Mouse (Mus musculus) stomach, embryonic 15.5 days (tissue): ENCODE measurements at regions not wholly inside any gene's neighbourhood (a gene's known extent, or its start where the extent isn't known, plus 50 kb on each side); places are given as distances from the start of the nearest gene placed in this dataset.
"Not testable (repeated sequence)": the region's sequence is repeated elsewhere in the genome, so short reads cannot be mapped to it uniquely, and the experiment has no call there.

Experiments used
- ATAC-seq: fragments of 200-750 bp; cut with Nextera tagmentation; 2 replicates; pipeline ENCODE4 v1.8.0; 2017; ENCODE audit warnings: low read depth, moderate number of reproducible peaks, moderate TSS enrichment; ENCODE audit not compliant: insufficient read depth, low FRiP score
- H3K27ac ChIP-seq: fragments of 300-500 bp; sonication (generic); 2 replicates; pipeline ENCODE4 v1.5.1; 2015; ENCODE audit warnings: mild to moderate bottlenecking, inconsistent platforms
- H3K27me3 ChIP-seq: fragments of 300-500 bp; sonication (generic); replicated peaks from 2 replicates; pipeline ENCODE4 v1.6.1; 2015; ENCODE audit warnings: inconsistent platforms
- H3K36me3 ChIP-seq: fragments of 300-500 bp; sonication (generic); 2 replicates; pipeline ENCODE4 v1.6.1; 2015; ENCODE audit warnings: inconsistent platforms
- H3K4me1 ChIP-seq: fragments of 300-500 bp; sonication (generic); 2 replicates; pipeline ENCODE4 v1.6.1; 2015; ENCODE audit warnings: inconsistent platforms
- H3K4me2 ChIP-seq: fragments of 300-500 bp; sonication (generic); 2 replicates; pipeline ENCODE4 v1.6.1; 2015; ENCODE audit warnings: mild to moderate bottlenecking, inconsistent platforms
- H3K4me3 ChIP-seq: fragments of 300-500 bp; sonication (generic); replicated peaks from 2 replicates; pipeline ENCODE4 v1.5.1; 2015; ENCODE audit warnings: inconsistent platforms
- H3K9ac ChIP-seq: fragments of 300-500 bp; sonication (generic); 2 replicates; pipeline ENCODE4 v1.6.1; 2015; ENCODE audit warnings: inconsistent platforms
- H3K9me3 ChIP-seq: fragments of 300-500 bp; sonication (generic); 2 replicates; pipeline ENCODE4 v1.6.1; 2016; ENCODE audit warnings: inconsistent platforms
- WGBS: fragments of 180-500 bp; shearing (Covaris S2); methylation state at CpG from one replicate; pipeline ENCODE4 v1.1.7; 2015; 5-methylcytosine and 5-hydroxymethylcytosine counted together

GRCm38 (mm10) chr16:31568316-31568715, 94.9 kb upstream of the Dlg1 start:
- no peak for ATAC-seq
- H3K27ac ChIP-seq: no peak overlapping the region
- no peak overlapping the region for H3K4me3 ChIP-seq
- H3K4me1 ChIP-seq: no peaks in the 10 kb centered on the region
- no peaks in the 10 kb centered on the region for H3K9me3 ChIP-seq
- H3K9ac ChIP-seq: no peak overlapping the region
- H3K4me2 ChIP-seq: no peak overlapping the region
- no peaks in the 10 kb centered on the region for H3K27me3 ChIP-seq
- 87% methylated on average over 6 of the region's 6 CpGs for WGBS
- H3K36me3 ChIP-seq: no peaks in the 10 kb centered on the region

- 76% methylated on average over 6 of the region's 6 CpGs for WGBS
- no peak overlapping the region for H3K4me2 ChIP-seq
- no peak overlapping the region for H3K9ac ChIP-seq
- no peaks in the 10 kb centered on the region for H3K36me3 ChIP-seq
- H3K27me3 ChIP-seq: no peaks in the 10 kb centered on the region
- no peaks in the 10 kb centered on the region for H3K4me1 ChIP-seq
- H3K9me3 ChIP-seq: no peaks in the 10 kb centered on the region
- ATAC-seq: no peak
- no peak overlapping the region for H3K27ac ChIP-seq
- H3K4me3 ChIP-seq: no peak overlapping the region
Measured at GRCm38 (mm10) chr16:31569871-31570270, 93.4 kb upstream of the Dlg1 start.

DNA sequence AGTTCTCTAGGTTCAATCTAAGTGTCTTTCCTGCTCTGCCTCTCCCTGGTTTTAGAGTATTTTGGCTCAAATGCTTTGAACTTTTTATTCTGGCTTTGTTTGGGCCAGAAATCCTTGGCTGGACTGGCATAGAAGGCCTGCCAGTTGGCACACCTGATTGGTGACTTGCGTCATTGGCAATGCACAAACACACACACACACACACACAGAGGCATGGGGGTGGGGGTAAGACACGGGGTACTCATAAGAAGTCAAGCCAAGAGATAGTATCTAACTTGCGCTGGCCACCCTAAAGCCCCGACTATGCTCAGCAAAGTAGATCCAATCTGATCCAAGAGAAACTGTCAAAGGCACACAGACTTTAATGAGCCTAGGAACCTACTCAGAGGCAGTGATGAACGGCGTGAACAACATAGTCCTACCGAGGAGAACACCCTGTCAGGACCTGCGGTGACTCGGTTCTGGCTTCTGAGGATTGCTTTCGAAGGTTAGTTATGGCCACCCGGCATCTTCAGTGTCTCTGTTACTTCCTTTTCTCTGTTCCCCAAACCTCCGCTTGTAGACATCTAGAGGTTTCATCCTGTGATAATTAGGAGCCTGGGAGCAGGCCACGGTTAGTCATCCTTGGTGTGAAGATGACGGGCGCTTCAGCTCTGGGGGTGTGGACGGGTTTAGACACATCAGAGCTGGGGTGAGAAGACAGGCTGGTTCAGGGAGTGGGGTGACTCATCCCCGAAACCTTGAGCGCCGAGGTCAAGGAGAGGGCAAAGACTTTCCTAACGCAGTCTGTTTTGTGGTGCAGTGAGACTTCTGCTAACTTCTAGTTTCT, 92.7 kb upstream of the Dlg1 start:
- H3K9ac ChIP-seq: no peak overlapping the region
- no peaks in the 10 kb centered on the region for H3K4me1 ChIP-seq
- no peaks in the 10 kb centered on the region for H3K9me3 ChIP-seq
- no peak overlapping the region for H3K4me2 ChIP-seq
- no peaks in the 10 kb centered on the region for H3K36me3 ChIP-seq
- WGBS: 83% methylated on average over 20 of the region's 20 CpGs
- ATAC-seq: no peak
- no peaks in the 10 kb centered on the region for H3K27me3 ChIP-seq
- H3K4me3 ChIP-seq: no peak overlapping the region
- no peak overlapping the region for H3K27ac ChIP-seq

DNA sequence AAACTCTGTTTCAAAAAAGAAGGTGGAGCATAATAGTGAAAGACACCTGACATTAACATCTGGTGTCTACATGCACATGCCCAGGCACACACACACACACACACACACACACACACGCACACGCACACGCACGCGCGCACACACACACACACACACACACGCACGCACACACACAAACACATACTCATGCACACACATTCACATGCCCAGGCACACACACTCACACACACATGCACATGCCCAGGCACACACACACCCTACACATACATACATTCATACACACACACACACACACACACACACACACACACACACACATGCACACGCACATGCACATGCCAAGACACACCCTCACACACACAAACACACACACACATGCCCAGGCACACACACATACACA, 89.4 kb upstream of the Dlg1 start:
- H3K27ac ChIP-seq, H3K9me3 ChIP-seq, H3K36me3 ChIP-seq, H3K4me1 ChIP-seq, ATAC-seq, H3K4me3 ChIP-seq, H3K9ac ChIP-seq, H3K4me2 ChIP-seq, H3K27me3 ChIP-seq: not testable (repeated sequence)
- 94% methylated on average over 9 of the region's 9 CpGs for WGBS

GRCm38 (mm10) chr16:31575646-31576045, 87.6 kb upstream of the Dlg1 start:
- 0 out of 2 replicates have a peak, but pooled peaks have one; percentile 35 for ATAC-seq
- H3K4me3 ChIP-seq, H3K27me3 ChIP-seq, H3K9me3 ChIP-seq, H3K36me3 ChIP-seq, H3K27ac ChIP-seq, H3K4me1 ChIP-seq, H3K9ac ChIP-seq: not testable (repeated sequence)
- 12% methylated on average over 11 of the region's 11 CpGs for WGBS
- H3K4me2 ChIP-seq: peak overlapping the region; percentile 38

- Histone ChIP-seq H3K36me3 (no peaks in the 10 kb centered on the region), H3K9me3 (no peaks in the 10 kb centered on the region), H3K4me1 (0 out of 2 replicates have a peak, but pooled peaks cover 5% of the 10 kb centered on the region), H3K4me2 (no peak overlapping the region; the same call in 1 of the 2 replicates), H3K27ac (no peak overlapping the region), H3K27me3 (no peaks in the 10 kb centered on the region), H3K9ac (no peak overlapping the region), H3K4me3 (no peak overlapping the region)
- ATAC-seq: no peak
- 50% methylated on average over 8 of the region's 8 CpGs for WGBS
Measured at GRCm38 (mm10) chr16:31576422-31576821, 86.8 kb upstream of the Dlg1 start.

- 59% methylated on average over 7 of the region's 7 CpGs for WGBS
- Histone ChIP-seq H3K9me3 (no peaks in the 10 kb centered on the region), H3K27ac (no peak overlapping the region), H3K9ac (no peak overlapping the region), H3K4me2 (no peak overlapping the region), H3K4me3 (no peak overlapping the region), H3K4me1 (0 out of 2 replicates have a peak, but pooled peaks cover 5% of the 10 kb centered on the region), H3K27me3 (no peaks in the 10 kb centered on the region), H3K36me3 (no peaks in the 10 kb centered on the region)
- ATAC-seq: no peak
Measured at GRCm38 (mm10) chr16:31577347-31577746, 85.9 kb upstream of the Dlg1 start.

DNA sequence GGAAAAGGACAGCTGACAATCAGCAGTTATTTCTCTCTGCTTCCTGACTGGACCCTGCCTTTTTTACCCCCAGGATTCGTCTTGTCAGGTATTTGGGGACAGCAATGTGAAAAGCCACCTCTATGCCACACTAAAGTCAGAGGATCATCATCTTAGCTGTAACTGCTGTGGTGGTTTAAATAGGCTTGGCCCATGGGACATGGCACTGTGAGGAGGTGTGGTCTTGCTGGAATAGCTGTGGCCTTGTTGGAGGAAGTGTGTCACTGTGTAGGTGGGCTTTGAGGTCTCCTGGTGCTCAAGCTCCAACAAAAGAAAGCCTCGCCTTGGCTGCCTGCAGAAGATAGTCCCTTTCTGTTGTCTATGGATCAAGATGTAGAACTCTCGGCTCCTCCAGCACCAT, 83.9 kb upstream of the Dlg1 start:
- H3K36me3 ChIP-seq: no peaks in the 10 kb centered on the region
- H3K27me3 ChIP-seq: no peaks in the 10 kb centered on the region
- WGBS: 95% methylated on average over 3 of the region's 3 CpGs
- H3K27ac ChIP-seq: no peak overlapping the region
- H3K4me1 ChIP-seq: 0 out of 2 replicates have a peak, but pooled peaks cover 5% of the 10 kb centered on the region
- H3K9ac ChIP-seq: no peak overlapping the region
- no peak overlapping the region for H3K4me2 ChIP-seq
- no peak for ATAC-seq
- no peak overlapping the region for H3K4me3 ChIP-seq
- H3K9me3 ChIP-seq: no peaks in the 10 kb centered on the region

DNA sequence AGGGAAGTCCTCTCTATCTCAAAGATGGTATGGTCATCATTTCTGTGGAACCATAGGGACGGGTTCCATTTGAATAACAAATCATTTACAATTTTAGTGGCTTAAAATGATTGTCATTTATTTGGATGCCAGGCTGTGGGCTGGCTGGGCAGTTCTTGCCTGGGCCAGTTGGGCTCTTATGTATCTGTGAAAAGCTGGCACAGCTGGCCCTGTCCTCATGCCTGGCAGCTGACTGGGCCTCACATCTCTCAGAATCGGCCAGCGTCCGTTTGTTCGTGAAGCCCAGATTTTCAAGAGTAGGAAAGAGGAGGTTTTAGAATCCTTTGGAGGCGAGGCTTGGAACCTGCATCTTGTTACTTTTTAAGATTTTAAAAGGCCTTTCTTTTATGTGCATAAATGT, 82.5 kb upstream of the Dlg1 start:
- Histone ChIP-seq H3K27me3 (no peaks in the 10 kb centered on the region), H3K4me2 (no peak overlapping the region), H3K36me3 (no peaks in the 10 kb centered on the region), H3K4me1 (0 out of 2 replicates have a peak, but pooled peaks cover 5% of the 10 kb centered on the region), H3K4me3 (no peak overlapping the region), H3K9ac (no peak overlapping the region), H3K27ac (no peak overlapping the region), H3K9me3 (no peaks in the 10 kb centered on the region)
- WGBS: 92% methylated on average over 6 of the region's 6 CpGs
- ATAC-seq: no peak

- Histone ChIP-seq H3K4me3 (no peak overlapping the region), H3K9ac (no peak overlapping the region), H3K36me3 (no peaks in the 10 kb centered on the region), H3K4me1 (no peaks in the 10 kb centered on the region), H3K27ac (no peak overlapping the region), H3K27me3 (no peaks in the 10 kb centered on the region), H3K4me2 (no peak overlapping the region), H3K9me3 (no peaks in the 10 kb centered on the region)
- no peak for ATAC-seq
- WGBS: 78% methylated on average over 4 of the region's 4 CpGs
Measured at GRCm38 (mm10) chr16:31582885-31583284, 80.4 kb upstream of the Dlg1 start.

GRCm38 (mm10) chr16:31583627-31584026, 79.6 kb upstream of the Dlg1 start:
- Histone ChIP-seq H3K4me2 (no peak overlapping the region), H3K9me3 (no peaks in the 10 kb centered on the region), H3K27ac (no peak overlapping the region), H3K9ac (no peak overlapping the region), H3K4me1 (no peaks in the 10 kb centered on the region), H3K4me3 (no peak overlapping the region), H3K36me3 (no peaks in the 10 kb centered on the region), H3K27me3 (no peaks in the 10 kb centered on the region)
- ATAC-seq: no peak
- 86% methylated on average over 2 of the region's 2 CpGs for WGBS

GRCm38 (mm10) chr16:31584216-31584823, 78.9 kb upstream of the Dlg1 start:
- H3K27ac ChIP-seq: no peak overlapping the region
- no peaks in the 10 kb centered on the region for H3K9me3 ChIP-seq
- no peaks in the 10 kb centered on the region for H3K36me3 ChIP-seq
- 54% methylated on average over 4 of the region's 4 CpGs for whole genome bisulfite sequencing
- H3K9ac ChIP-seq: no peak overlapping the region
- H3K4me1 ChIP-seq: no peaks in the 10 kb centered on the region
- no peak for ATAC-seq
- no peaks in the 10 kb centered on the region for H3K27me3 ChIP-seq
- no peak overlapping the region for H3K4me3 ChIP-seq
- H3K4me2 ChIP-seq: no peak overlapping the region
